Mouse (Mus musculus) left cerebral cortex, adult 11 months (tissue): ENCODE results near the gene Kcnj6.
A peak's percentile ranks its signal among the peaks of the same experiment; 100 is the strongest.
"Not testable (repeated sequence)": the region's sequence is repeated elsewhere in the genome, so short reads cannot be mapped to it uniquely, and the experiment has no call there.

ENCODE experiments used
- DNase-seq: peaks from one replicate; pipeline ENCODE4 v3.0.0; 2022; ENCODE audit warnings: low spot score

Kcnj6 gene

DNA sequence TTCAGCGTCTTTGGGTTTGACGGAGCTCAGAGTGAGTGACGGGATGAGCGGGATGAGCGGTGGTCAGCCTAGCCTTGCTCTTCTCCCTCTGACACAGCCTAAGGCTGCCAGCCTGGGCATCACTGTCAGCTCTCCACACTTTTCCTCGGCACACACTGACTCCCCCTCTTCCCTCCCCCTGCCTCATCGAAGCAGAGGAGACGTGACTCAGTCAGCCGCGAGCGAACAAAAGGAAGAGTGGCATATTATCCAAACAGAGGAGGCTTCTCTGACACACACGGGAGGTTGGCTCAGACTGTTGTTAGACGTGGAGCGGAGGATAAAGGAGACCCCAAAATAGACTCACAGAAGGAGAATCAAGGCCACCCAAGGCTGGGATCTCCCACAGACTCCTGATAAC is 147.1 kb downstream of the Kcnj6 start:
- DNase-seq, result no peak

- DNase-seq, result no peak
These were observed 151.5 kb downstream of the Kcnj6 start for GRCm38 (mm10) chr16:94845996-94846395.

- no peak for DNase-seq
These were observed 152.7 kb downstream of the Kcnj6 start for GRCm38 (mm10) chr16:94844769-94845168.

GRCm38 (mm10) chr16:94839398-94839797 is 158.1 kb downstream of the Kcnj6 start:
- DNase-seq, result no peak

- no peak for DNase-seq
These were observed 159.6 kb downstream of the Kcnj6 start for GRCm38 (mm10) chr16:94837881-94838280.

DNA sequence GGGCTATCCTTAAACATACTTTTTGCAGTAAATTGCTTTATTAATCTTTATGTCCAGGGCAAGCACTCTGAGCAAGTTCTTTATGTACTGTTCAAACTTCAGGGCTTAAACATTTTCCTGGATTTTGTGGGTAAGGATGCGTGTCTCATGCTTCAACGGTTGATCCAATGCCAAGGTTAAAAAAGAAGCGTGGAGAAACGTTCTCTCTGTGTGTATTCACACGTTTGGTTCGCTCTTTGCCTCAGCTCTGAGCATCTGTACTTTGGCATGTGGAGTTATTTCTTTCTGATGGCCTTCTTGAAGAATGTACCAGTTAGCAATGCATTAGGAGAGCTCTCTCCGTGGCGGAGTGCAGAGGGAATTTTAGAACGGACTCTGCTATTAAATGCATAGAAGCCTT is 163.0 kb downstream of the Kcnj6 start:
- no peak for DNase-seq

- DNase-seq, result no peak
These were observed 169.3 kb downstream of the Kcnj6 start for GRCm38 (mm10) chr16:94828166-94828565.

DNA sequence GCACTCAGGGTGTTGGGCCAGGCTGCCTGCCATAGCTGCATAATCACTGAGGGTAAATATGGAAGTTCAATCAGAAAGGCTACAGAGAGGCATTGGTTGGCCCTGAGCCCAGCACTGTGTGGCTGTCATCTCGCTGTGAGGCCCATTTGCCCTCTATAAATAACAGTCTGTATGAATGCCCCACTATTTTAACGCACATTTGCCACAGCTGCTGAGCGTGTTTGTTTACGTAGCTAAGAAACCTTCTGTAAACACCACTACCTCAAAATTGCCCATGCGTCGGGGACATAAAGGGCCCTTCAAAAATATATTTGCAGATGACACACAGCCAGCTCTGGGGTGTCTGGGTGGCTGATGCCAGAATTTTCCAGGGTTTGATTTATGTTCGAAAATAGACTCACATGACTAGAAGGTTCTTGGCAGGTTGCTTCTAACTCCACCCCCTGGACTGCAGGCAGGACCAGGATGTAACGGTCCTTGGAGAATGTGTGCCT is 170.4 kb downstream of the Kcnj6 start:
- DNase-seq, result peak; percentile 23

DNA sequence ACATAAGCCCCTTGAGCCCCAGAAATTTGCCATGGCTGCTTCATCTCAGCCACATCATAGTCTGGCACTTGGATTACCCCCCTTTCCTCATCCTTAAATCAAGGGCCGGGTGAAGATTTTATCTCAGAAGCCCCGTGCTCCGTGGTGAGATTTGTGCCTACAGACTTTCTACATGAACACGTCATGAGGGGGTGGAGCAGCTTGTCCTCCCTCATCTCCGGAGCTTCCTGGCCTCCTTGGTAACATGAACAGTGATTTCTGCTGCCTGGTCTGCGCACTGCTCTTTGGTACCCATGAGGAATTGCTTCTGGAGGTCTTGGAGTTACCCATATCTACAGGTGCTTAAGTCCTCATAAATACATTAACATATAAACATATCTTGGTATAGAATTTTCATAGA is 172.2 kb downstream of the Kcnj6 start:
- no peak for DNase-seq

GRCm38 (mm10) chr16:94822611-94823010 is 174.9 kb downstream of the Kcnj6 start:
- no peak for DNase-seq

- DNase-seq, result no peak
These were observed 175.9 kb downstream of the Kcnj6 start for GRCm38 (mm10) chr16:94821610-94822009.

- DNase-seq, result peak; percentile 30
These were observed 181.1 kb downstream of the Kcnj6 start for GRCm38 (mm10) chr16:94816391-94816790.

DNA sequence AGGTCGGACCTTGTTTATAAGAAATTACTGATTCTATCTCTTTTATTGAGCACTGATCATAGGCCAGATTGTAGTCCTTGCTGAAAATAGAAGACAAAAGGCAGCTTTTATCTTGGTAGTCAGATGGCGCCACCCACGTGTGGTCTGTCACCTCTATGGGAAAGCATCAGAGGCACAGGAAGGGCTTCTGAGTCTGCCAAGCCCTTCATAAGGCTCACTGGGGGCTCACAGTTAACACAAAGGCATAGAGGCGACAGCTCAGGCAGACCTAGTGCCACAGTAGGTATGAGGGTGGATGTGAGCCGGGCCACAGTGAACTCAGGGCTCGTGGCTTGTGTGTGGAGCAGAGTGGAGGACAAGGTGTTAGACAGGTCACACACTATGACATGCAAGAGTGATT is 181.6 kb downstream of the Kcnj6 start:
- no peak for DNase-seq

GRCm38 (mm10) chr16:94809286-94809685 is 188.2 kb downstream of the Kcnj6 start:
- not testable (repeated sequence) for DNase-seq

- DNase-seq, result no peak
These were observed 199.3 kb downstream of the Kcnj6 start for GRCm38 (mm10) chr16:94798241-94798640.

GRCm38 (mm10) chr16:94797366-94797765 is 200.1 kb downstream of the Kcnj6 start:
- no peak for DNase-seq

DNA sequence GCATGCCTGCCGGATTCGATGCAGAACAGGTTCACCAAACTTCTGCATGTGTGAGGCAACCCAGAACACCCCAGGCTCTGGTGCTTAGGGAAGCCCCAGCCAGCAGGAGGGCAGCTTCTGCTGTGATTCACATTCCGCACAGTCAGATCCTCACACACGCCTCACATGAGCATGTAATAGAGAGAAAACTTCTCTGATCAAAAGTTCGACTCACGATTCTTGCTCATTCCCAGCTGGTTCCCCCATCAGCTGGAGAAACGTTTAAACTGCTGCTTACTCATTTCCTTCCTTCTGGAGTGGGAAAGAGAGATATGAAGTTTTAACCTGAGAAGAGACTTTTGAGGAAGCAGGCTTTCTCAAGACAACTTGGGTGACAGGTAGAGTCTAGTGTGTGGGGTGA is 204.5 kb downstream of the Kcnj6 start:
- DNase-seq, result no peak

DNA sequence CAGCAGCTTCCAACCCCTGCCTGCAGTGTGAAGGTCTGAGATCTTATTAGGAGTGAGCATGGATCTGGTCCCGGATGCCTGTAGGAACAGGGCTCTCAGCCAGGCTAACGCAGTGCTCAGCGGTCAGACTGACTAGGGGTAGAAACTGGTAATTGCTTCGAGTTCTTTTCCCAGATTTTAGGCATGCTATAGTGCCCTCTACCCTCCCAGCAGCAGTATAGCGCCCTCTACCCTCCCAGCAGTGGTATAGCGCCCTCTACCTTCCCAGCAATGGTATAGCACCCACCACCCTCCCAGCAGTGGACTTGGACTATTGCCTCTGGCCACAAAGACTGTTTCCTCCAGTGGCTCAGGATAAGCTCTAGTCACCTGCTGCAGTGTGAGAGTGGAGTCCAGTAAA is 207.5 kb downstream of the Kcnj6 start:
- no peak for DNase-seq

DNA sequence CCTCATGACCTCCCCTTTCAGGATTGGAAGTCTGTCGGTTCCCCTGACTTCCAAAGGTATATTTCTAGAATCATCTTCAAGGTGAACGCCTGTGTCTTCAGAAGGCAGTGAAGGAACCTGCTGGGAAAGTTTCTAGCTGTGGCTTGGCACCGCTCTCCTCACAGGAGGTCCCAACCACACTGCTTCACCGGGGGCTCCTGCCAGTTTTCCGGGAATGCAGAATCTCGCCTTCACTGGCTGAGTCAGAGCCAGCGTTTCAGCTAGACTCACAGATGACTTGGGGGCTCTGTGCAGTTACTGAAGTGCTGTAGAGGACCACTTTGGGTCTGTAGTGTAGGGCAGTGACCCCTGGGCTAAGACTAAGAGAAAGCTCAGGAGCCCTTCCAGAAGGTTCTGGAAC is 208.8 kb downstream of the Kcnj6 start:
- DNase-seq, result no peak

DNA sequence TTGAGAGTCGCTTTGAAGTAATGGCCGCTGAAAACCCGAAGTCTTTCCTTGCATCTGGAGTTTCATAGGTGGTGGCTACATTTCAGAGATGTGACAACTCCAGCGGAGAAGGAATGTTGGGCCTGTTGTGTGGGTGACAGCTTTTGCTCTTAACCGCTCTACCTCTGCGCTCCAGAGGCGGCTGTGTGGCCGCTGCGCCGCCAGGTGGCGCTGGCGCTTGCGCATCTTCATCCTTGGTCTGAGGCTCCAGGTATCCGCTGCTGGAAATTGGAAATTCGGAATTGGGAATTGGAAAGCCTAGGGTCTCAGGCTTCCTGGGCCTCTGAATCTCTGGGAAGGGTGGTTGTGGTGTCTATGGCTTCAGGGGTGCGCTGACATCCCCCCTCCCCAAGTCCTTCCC is 209.3 kb downstream of the Kcnj6 start:
- DNase-seq, result peak; percentile 51

- DNase-seq, result no peak
These were observed 211.6 kb downstream of the Kcnj6 start for GRCm38 (mm10) chr16:94785873-94786272.

- no peak for DNase-seq
These were observed 213.8 kb downstream of the Kcnj6 start for GRCm38 (mm10) chr16:94783696-94784095.

DNA sequence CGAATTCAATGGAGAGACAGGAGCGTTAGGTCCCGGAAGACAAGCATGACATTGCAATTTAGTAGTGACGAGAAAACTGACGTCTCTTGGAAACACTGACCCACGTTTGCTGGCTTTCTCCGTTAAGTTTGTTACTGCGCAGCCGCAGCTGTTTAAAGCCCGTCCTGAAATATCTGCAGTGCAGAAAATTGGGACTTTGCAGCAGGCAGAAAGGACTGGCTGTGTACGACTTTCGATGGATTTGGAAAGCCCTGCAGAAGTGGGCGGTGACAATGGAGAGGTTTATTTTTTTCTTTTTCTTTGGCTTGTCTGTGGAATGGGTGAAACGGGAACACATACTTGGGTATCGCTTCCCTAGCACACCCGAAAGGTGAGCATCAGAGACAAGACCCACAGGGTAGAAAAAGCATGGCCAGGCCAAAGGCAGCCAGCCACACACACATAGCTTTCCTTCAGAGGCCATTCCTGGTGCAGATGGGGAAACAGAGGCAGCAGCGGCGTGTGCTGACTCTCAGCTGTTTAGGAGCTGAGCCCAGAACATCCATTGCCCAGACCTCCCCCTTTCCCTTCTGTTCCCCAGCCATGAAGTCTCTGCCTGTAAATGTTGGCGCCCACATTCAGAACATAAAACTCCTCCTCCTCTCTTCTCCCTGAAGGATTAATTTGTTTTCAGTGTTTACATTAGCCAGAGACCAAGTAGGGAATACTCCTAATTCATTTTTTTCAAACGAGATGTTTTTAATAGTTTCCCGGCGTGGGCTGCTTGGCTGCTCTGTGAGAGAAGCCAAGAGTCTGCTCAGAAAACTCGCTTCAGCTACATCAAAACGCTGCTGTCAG is 215.2 kb downstream of the Kcnj6 start:
- DNase-seq, result peak; percentile 51

- DNase-seq, result no peak
These were observed 223.6 kb downstream of the Kcnj6 start for GRCm38 (mm10) chr16:94773928-94774327.
